Mouse (Mus musculus) liver, embryonic 14.5 days (tissue): Measurements from ENCODE around the gene Zfyve27. TPM values are rescaled to one million over a fixed set of nuclear protein-coding genes. Genes with fewer than 3 reads are reported as not detected.

ENCODE experiments used
- ATAC-seq: fragments of 200-750 bp; cut with Nextera tagmentation; 2 replicates; pipeline ENCODE4 v1.8.0; 2017; ENCODE audit warnings: moderate number of reproducible peaks, mild to moderate bottlenecking, moderate library complexity; ENCODE audit not compliant: insufficient read depth
- DNase-seq, 3 experiments: peaks; one replicate each; pipeline ENCODE4 v3.0.0-alpha.2; 2012 to 2013; ENCODE audit warnings: low read depth in 3 of 3, low spot score in 3 of 3
- H3K27ac ChIP-seq: fragments of 300-500 bp; sonication (generic); 2 replicates; pipeline ENCODE4 v1.5.1; 2014; ENCODE audit warnings: moderate library complexity, mild to moderate bottlenecking, control low read depth, inconsistent platforms
- H3K27me3 ChIP-seq: fragments of 300-500 bp; sonication (generic); 2 replicates; pipeline ENCODE4 v1.6.1; 2014; ENCODE audit warnings: mild to moderate bottlenecking, low read length, moderate library complexity; ENCODE audit not compliant: control insufficient read depth, insufficient read depth
- H3K36me3 ChIP-seq: fragments of 300-500 bp; sonication (generic); replicated peaks from 2 replicates; pipeline ENCODE4 v1.6.1; 2014; ENCODE audit warnings: low read depth; ENCODE audit not compliant: control insufficient read depth, insufficient read depth
- H3K4me1 ChIP-seq, 2 experiments: fragments of 200-500 bp in 1 of 2; fragments of 300-500 bp in 1 of 2; sonication (generic) in 1 of 2; replicated peaks; 2 replicates each; pipeline ENCODE4 v1.6.1; 2012 to 2014; ENCODE audit warnings: antibody characterized with exemption in 1 of 2, inconsistent platforms in 1 of 2, low read length in 1 of 2; ENCODE audit not compliant: control insufficient read depth in 2 of 2, insufficient read depth in 2 of 2
- H3K4me2 ChIP-seq: fragments of 300-500 bp; sonication (generic); 2 replicates; pipeline ENCODE4 v1.6.1; 2014; ENCODE audit warnings: low read depth, mild to moderate bottlenecking, control low read depth, moderate library complexity
- H3K4me3 ChIP-seq, 2 experiments: fragments of 200-500 bp in 1 of 2; fragments of 300-500 bp in 1 of 2; sonication (generic) in 1 of 2; 2 replicates each; pipeline ENCODE4 v1.5.1; 2012 to 2014; ENCODE audit warnings: low read depth in 2 of 2, low read length in 2 of 2, mild to moderate bottlenecking in 2 of 2, control low read depth in 1 of 2, inconsistent platforms in 1 of 2, moderate library complexity in 1 of 2; ENCODE audit not compliant: insufficient read depth in 1 of 2
- H3K9ac ChIP-seq: fragments of 300-500 bp; sonication (generic); replicated peaks from 2 replicates; pipeline ENCODE4 v1.6.1; 2014; ENCODE audit warnings: mild to moderate bottlenecking, control low read depth, moderate library complexity
- H3K9me3 ChIP-seq: fragments of 300-500 bp; sonication (generic); 2 replicates; pipeline ENCODE4 v1.6.1; 2016; ENCODE audit warnings: low read length, mixed read lengths; ENCODE audit not compliant: control insufficient read depth
- CTCF ChIP-seq: IDR thresholded peaks from 2 replicates; pipeline ENCODE4 v1.5.1; 2016; ENCODE audit warnings: antibody characterized with exemption, low read depth, control low read depth
- EP300 ChIP-seq: IDR thresholded peaks from 2 replicates; pipeline ENCODE4 v1.6.1; 2016; ENCODE audit warnings: antibody characterized with exemption, low read depth
- WGBS: fragments of 180-500 bp; shearing (Covaris S2); extraction: QIAGEN DNeasy Blood & Tissue Kit; methylation state at CpG from one replicate; pipeline ENCODE4 v1.1.7; 2014; ENCODE audit not compliant: insufficient replicate concordance; 5-methylcytosine and 5-hydroxymethylcytosine counted together
- polyA plus RNA-seq, 2 experiments: library from polyadenylated mRNA; depleted of rRNA in 1 of 2; stranded (reverse) in 1 of 2; unstranded in 1 of 2; fragments of >200 nt; fragmentation: Nextera tagmentation in 1 of 2; extraction: Ambion mirVana in 1 of 2; gene quantifications; 2 replicates each; pipeline versions ENCODE4 v1.2.1 to v1.2.3; 2012 to 2014

Zfyve27 gene
- polyA plus RNA-seq, 2 experiments: 3.9 to 8.5 TPM

GRCm38 (mm10) chr19:42202467-42202866 is 38.7 kb downstream of the Zfyve27 start:
- Histone ChIP-seq H3K4me2 (no peak overlapping the region), H3K4me1 (no peaks in the 10 kb centered on the region), H3K9me3 (no peaks in the 10 kb centered on the region), H3K27me3 (peaks cover 31% of the 10 kb centered on the region), H3K27ac (no peak overlapping the region), H3K36me3 (no peaks in the 10 kb centered on the region), H3K9ac (no peak overlapping the region), H3K4me3 (no peak overlapping the region)
- TF ChIP-seq CTCF (no peak), EP300 (no peak)
- WGBS: 22% methylated on average over 8 of the region's 8 CpGs
- ATAC-seq (no peak), DNase-seq (no peak)

DNA sequence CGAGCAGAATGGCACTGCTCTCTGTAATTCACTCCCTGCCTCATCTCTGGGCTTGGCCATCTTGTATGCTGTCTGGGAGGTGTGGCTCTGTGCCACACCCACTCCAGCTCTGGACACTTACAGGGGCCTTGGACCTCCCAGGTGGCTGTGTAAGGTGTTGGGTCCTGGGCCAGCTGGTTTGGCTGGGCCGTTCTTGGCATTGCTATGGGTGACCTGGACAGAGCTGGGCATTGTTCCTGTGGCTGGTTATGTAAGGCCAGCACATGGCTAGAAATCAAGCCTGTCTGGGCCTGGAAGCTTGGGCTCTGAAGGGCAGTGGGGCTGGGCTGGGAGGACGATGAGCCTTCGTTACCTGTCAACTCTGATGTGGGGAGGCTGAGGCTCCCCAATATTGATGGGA is 40.6 kb downstream of the Zfyve27 start:
- Histone ChIP-seq H3K4me1 (no peaks in the 10 kb centered on the region), H3K4me3 (no peak overlapping the region), H3K4me2 (no peak overlapping the region), H3K9me3 (no peaks in the 10 kb centered on the region), H3K36me3 (no peaks in the 10 kb centered on the region), H3K27me3 (peaks cover 31% of the 10 kb centered on the region), H3K27ac (no peak overlapping the region), H3K9ac (no peak overlapping the region)
- ATAC-seq (no peak), DNase-seq (no peak)
- TF ChIP-seq EP300: no peak
- no peak for TF ChIP-seq CTCF
- WGBS: 52% methylated on average over 4 of the region's 4 CpGs

DNA sequence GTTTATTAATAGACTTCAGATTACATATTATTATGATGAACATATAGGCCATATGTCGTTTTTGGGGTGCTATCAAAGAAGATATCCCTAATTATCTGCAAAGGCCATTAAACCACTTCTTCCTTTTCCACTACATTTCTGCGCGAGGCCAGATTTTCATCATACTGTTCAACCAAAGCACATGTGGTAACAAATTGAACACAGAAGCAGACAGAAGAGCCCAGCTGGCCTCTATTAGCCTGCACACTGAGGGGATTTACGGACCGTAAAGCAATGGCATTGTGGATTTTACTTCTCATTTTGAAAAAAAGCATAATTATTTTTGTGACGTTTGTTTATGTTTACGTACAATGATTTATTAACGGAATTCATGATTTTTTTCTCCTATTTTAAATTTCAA is 41.5 kb downstream of the Zfyve27 start:
- 72% methylated on average over 8 of the region's 8 CpGs for WGBS
- H3K4me1 ChIP-seq: no peaks in the 10 kb centered on the region
- no peaks in the 10 kb centered on the region for H3K36me3 ChIP-seq
- peaks cover 29% of the 10 kb centered on the region for H3K27me3 ChIP-seq
- no peak overlapping the region for H3K9ac ChIP-seq
- no peak overlapping the region for H3K27ac ChIP-seq
- H3K4me3 ChIP-seq: no peak overlapping the region
- TF ChIP-seq EP300 (no peak), CTCF (no peak)
- H3K9me3 ChIP-seq: no peaks in the 10 kb centered on the region
- no peak overlapping the region for H3K4me2 ChIP-seq
- DNase-seq (no peak), ATAC-seq (no peak)

GRCm38 (mm10) chr19:42209485-42209884 is 45.7 kb downstream of the Zfyve27 start:
- no peak for DNase-seq
- H3K27ac ChIP-seq: no peak overlapping the region
- H3K9ac ChIP-seq: no peak overlapping the region
- no peaks in the 10 kb centered on the region for H3K9me3 ChIP-seq
- WGBS: 66% methylated on average over 7 of the region's 7 CpGs
- ATAC-seq: no peak
- H3K27me3 ChIP-seq: no peaks in the 10 kb centered on the region
- no peak overlapping the region for H3K4me3 ChIP-seq
- H3K36me3 ChIP-seq: no peaks in the 10 kb centered on the region
- TF ChIP-seq CTCF: no peak
- no peak for TF ChIP-seq EP300
- 0 out of 4 replicates have a peak, but pooled peaks cover 0 to 2% of the 10 kb centered on the region in 2 experiments for H3K4me1 ChIP-seq
- H3K4me2 ChIP-seq: no peak overlapping the region

DNA sequence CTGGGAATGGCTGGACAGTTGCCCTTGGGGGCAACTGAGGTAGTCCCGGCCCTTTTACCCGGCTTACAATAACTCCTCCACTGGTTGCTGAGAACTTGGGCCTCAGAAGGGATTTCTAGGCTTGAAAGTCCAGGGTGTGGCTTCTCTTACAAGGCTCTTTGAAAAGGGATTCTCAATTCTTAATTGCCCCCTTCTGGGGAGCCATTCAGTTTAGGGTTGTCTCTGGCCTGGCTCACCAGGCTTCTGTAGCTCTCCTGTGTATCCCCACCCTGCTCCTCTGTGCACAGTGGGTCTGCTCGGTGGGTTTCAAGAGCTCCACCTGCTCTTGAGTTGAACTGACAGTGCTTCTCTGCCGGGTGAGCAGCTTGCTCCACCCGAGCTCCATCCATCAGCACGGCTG is 46.2 kb downstream of the Zfyve27 start:
- Histone ChIP-seq H3K4me2 (no peak overlapping the region), H3K9me3 (no peaks in the 10 kb centered on the region), H3K9ac (no peak overlapping the region), H3K4me3 (no peak overlapping the region), H3K27me3 (no peaks in the 10 kb centered on the region), H3K36me3 (no peaks in the 10 kb centered on the region), H3K4me1 (peaks cover 0 to 2% of the 10 kb centered on the region in 2 experiments; a peak in 1 of 4 replicates), H3K27ac (no peak overlapping the region)
- TF ChIP-seq EP300: no peak
- no peak for TF ChIP-seq CTCF
- ATAC-seq: no peak
- no peak for DNase-seq
- 60% methylated on average over 6 of the region's 6 CpGs for WGBS
